Mouse (Mus musculus) embryonic facial prominence, embryonic 11.5 days (tissue): Measurements from ENCODE around the gene Gm20219. TPM values are rescaled to one million over a fixed set of nuclear protein-coding genes. Genes with fewer than 3 reads are reported as not detected.

Experiments used
- ATAC-seq: fragments of 200-750 bp; cut with Nextera tagmentation; replicated peaks from 2 replicates; pipeline ENCODE4 v1.8.0; 2017; ENCODE audit warnings: low read depth; ENCODE audit not compliant: insufficient number of reproducible peaks, low FRiP score, low TSS enrichment
- DNase-seq: peaks from one replicate; pipeline ENCODE4 v3.0.0-alpha.2; 2015; ENCODE audit warnings: low spot score
- H3K27ac ChIP-seq: fragments of 300-500 bp; sonication (generic); replicated peaks from 2 replicates; pipeline ENCODE4 v1.5.1; 2014; ENCODE audit warnings: mild to moderate bottlenecking, low read depth, low read length, control low read depth
- H3K27me3 ChIP-seq: fragments of 300-500 bp; sonication (generic); 2 replicates; pipeline ENCODE4 v1.6.1; 2014; ENCODE audit warnings: mild to moderate bottlenecking, low read length, moderate library complexity, mixed read lengths; ENCODE audit not compliant: control insufficient read depth, insufficient read depth
- H3K36me3 ChIP-seq: fragments of 300-500 bp; sonication (generic); replicated peaks from 2 replicates; pipeline ENCODE4 v1.6.1; 2014; ENCODE audit warnings: low read depth, mild to moderate bottlenecking, low read length, moderate library complexity, mixed read lengths; ENCODE audit not compliant: control insufficient read depth, insufficient read depth
- H3K4me1 ChIP-seq: fragments of 300-500 bp; sonication (generic); 2 replicates; pipeline ENCODE4 v1.6.1; 2014; ENCODE audit warnings: low read length, mixed read lengths; ENCODE audit not compliant: control insufficient read depth, insufficient read depth
- H3K4me2 ChIP-seq: fragments of 300-500 bp; sonication (generic); 2 replicates; pipeline ENCODE4 v1.6.1; 2014; ENCODE audit warnings: low read depth, mild to moderate bottlenecking, control low read depth, low read length, moderate library complexity
- H3K4me3 ChIP-seq: fragments of 300-500 bp; sonication (generic); 2 replicates; pipeline ENCODE4 v1.5.1; 2014; ENCODE audit warnings: low read depth, low read length, control low read depth
- H3K9ac ChIP-seq: fragments of 300-500 bp; sonication (generic); replicated peaks from 2 replicates; pipeline ENCODE4 v1.6.1; 2014; ENCODE audit warnings: mild to moderate bottlenecking, control low read depth, low read length
- H3K9me3 ChIP-seq: fragments of 300-500 bp; sonication (generic); replicated peaks from 2 replicates; pipeline ENCODE4 v1.6.1; 2016; ENCODE audit warnings: mild to moderate bottlenecking, low read length, inconsistent platforms, mixed read lengths; ENCODE audit not compliant: control insufficient read depth
- WGBS: fragments of 180-500 bp; shearing (Covaris S2); extraction: QIAGEN DNeasy Blood & Tissue Kit; methylation state at CpG from one replicate; pipeline ENCODE4 v1.1.7; 2014; 5-methylcytosine and 5-hydroxymethylcytosine counted together
- polyA plus RNA-seq: library from polyadenylated mRNA; unstranded; fragments of >200 nt; fragmentation: Nextera tagmentation; extraction: Ambion mirVana; gene quantifications from 2 replicates; pipeline ENCODE4 v1.2.1, GENCODE M21; 2014

Gm20219 gene
- polyA plus RNA-seq = 0.70 and 0.77 TPM in 2 replicates

DNA sequence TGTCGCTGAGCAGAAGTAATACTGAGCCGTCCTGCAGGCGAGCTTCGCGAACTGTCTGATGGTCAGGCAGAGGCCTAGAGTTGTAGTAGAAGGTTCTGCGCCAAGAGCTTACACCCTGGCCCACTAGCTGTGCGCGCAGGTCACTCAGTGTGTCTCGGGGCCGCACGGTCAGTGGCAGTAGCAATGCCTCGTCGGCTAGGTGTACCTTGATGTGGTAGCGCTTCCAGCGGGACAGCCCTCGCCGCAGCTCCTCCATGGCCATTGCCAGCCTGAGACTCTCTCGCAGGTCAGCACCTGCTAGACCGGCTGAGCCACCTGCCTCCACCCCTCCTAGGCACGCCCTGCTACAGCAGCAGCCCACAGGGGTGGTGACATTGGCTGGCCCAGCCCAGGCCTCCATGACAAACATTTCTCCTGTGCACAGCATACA is at the start of gene Gm20219:
Gm20219 (minus strand) TSS at position 266 of the 430 bp plus-strand sequence.
- Histone ChIP-seq H3K36me3 (no peaks in the 10 kb centered on the region), H3K9me3 (no peaks in the 10 kb centered on the region), H3K4me2 (no peak within 1 kb of the TSS), H3K27ac (no peak within 1 kb of the TSS), H3K4me1 (no peaks in the 10 kb centered on the region), H3K9ac (no peak within 1 kb of the TSS), H3K27me3 (no peaks in the 10 kb centered on the region), H3K4me3 (no peak within 1 kb of the TSS)
- DNase-seq = no peak
- 77% methylated on average over 20 of the region's 20 CpGs for WGBS
- no peak for ATAC-seq

DNA sequence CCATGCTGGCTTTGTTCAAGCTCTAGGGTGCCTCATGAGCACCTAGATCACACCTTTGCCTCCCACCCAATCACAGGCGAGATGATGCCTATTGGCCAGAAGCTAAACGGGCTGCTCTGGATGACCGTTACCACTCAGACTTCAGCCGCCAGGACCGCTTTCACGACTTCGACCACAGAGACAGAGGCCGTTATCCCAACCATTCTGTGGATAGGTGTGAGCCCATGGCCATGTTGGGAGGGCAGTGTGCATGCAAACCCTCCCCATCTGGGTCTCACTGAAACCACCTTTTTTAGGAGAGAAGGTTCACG is 49.8 kb upstream of the Gm20219 start:
- Histone ChIP-seq H3K9ac (no peak overlapping the region), H3K4me1 (no peaks in the 10 kb centered on the region), H3K36me3 (peaks cover 53% of the 10 kb centered on the region), H3K9me3 (no peaks in the 10 kb centered on the region), H3K27me3 (no peaks in the 10 kb centered on the region), H3K4me3 (no peak overlapping the region), H3K4me2 (no peak overlapping the region), H3K27ac (no peak overlapping the region)
- ATAC-seq = no peak
- whole genome bisulfite sequencing = 91% methylated on average over 9 of the region's 9 CpGs
- DNase-seq = no peak

DNA sequence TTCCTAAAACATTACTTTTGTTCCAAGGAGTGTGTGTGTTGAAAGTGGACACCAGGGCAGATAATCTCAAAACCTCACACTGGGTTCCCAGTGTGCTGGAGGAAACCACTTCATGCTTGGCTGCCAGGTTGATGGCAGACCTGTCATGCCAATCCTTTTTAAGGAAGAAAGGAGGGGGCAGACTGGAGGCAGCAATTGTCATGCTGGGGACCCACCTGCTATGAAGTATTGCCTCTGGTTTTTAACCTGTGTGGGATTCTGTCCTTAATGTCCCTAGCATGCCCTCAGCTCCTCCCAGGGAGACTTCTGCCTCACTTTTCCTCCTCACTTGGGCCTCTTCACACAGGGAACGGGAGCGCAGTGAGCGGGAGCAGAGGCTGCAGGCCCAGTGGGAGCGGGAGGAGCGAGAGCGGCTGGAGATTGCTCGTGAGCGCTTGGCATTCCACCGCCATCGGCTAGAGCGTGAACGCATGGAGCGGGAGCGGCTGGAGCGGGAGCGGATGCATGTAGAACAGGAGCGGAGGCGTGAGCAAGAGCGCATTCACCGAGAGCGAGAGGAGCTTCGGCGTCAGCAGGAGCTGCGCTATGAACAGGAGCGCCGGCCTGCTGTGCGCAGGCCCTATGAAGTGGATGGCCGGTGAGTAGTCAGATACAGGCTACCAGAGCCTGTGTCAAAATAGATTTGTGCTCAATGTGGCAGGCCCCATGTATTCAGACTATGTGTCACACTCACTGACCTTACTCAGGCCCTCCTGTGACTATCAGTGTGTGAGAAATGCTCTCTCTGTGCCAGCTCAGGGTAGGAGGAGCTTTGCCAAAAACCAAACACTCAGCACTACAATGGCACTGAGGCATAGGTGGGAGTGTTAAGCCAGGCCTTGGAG is 49.2 kb upstream of the Gm20219 start:
- Histone ChIP-seq H3K36me3 (peaks cover 53% of the 10 kb centered on the region), H3K27ac (no peak overlapping the region), H3K9me3 (no peaks in the 10 kb centered on the region), H3K4me1 (no peaks in the 10 kb centered on the region), H3K4me3 (no peak overlapping the region), H3K4me2 (no peak overlapping the region), H3K27me3 (no peaks in the 10 kb centered on the region), H3K9ac (no peak overlapping the region)
- WGBS = 94% methylated on average over 28 of the region's 28 CpGs
- ATAC-seq = no peak
- no peak for DNase-seq

DNA sequence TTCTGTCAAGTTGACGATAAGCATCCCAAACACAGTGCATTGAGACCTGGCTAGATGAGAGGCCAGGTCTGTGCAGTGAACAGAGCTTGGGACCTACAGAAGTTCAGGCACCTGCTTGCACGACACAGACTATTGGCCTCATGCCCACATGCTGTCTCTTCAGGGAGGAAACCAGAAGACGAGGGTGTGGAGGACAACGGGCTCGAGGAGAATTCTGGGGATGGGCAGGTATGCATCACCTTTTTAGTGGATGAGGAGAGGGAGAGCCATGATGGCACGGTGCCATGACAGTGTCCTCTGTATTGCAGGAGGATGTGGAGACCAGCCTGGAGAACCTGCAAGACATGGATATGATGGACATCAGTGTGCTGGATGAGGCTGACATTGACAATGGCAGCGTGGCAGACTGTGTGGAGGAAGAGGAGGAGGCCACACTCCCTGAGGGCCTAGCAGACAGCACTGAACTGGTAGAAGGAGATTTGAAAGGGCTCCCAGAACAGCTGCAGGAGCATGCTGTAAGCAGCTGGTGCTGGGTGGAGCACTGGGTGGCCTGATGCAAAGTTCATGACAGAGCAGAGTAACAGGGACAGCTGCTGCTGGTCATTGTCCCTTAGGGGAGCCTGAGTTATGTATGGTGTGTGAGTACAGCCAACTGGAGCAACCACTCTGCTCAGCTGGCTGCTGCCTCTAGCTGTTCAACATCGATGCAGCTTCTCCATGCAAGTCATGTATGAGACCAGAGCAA is 39.5 kb upstream of the Gm20219 start:
- WGBS = 90% methylated on average over 8 of the region's 8 CpGs

DNA sequence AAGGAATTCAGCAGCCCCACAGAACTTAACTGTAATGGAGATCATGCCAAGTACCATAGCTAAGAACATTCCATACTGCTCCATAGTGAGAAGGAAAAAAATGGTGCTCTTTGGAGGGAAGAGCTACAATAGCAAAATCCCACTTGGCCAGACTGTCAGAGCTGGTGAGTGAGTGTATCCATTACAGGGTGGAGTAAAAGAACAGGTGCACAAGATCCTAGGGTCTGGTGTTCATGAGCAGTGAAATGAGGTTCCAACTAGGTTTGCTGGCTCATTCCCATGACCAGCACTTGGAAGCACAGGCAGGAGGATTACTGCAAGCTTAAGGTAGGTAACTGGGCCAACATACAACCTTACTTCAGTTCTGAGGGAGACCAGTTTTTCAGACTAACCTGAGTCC is 38.4 kb upstream of the Gm20219 start:
- H3K9me3 ChIP-seq = no peaks in the 10 kb centered on the region
- no peak overlapping the region for H3K4me3 ChIP-seq
- H3K9ac ChIP-seq = no peak overlapping the region
- H3K36me3 ChIP-seq = peaks cover 41% of the 10 kb centered on the region
- no peak overlapping the region for H3K27ac ChIP-seq
- no peak overlapping the region for H3K4me2 ChIP-seq
- ATAC-seq (no peak), DNase-seq (no peak)
- H3K27me3 ChIP-seq = no peaks in the 10 kb centered on the region
- no peaks in the 10 kb centered on the region for H3K4me1 ChIP-seq

More for the DNA sequence above, 39.5 kb upstream of the Gm20219 start:
- no peak overlapping the region for H3K9ac ChIP-seq
- H3K4me1 ChIP-seq = no peaks in the 10 kb centered on the region
- H3K4me2 ChIP-seq = no peak overlapping the region
- H3K9me3 ChIP-seq = no peaks in the 10 kb centered on the region
- H3K4me3 ChIP-seq = no peak overlapping the region
- no peak for DNase-seq
- H3K27ac ChIP-seq = no peak overlapping the region
- no peaks in the 10 kb centered on the region for H3K27me3 ChIP-seq
- H3K36me3 ChIP-seq = peaks cover 41% of the 10 kb centered on the region
- ATAC-seq = no peak

DNA sequence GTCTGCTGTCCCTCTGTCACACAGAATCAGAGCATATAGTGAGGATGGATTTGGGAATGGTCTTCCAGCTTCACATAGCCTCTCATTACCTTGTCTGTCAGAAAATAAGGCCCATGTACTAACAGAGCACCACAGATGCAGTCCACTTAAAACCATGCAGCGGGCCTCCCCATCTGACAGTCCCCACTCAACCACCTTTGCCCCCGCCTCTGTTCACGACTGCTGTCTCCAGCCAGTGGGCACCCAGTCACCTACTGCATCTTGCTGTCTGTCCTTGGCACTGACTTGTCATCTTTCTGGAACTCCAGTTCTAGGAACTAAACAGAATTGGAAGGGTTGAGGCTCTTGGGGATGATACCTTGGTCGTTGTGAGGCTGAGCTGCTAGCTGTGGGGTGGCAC is 34.7 kb upstream of the Gm20219 start:
- 98% methylated on average over 4 of the region's 4 CpGs for WGBS
- no peaks in the 10 kb centered on the region for H3K27me3 ChIP-seq
- no peak for ATAC-seq
- no peaks in the 10 kb centered on the region for H3K9me3 ChIP-seq
- H3K4me1 ChIP-seq = peaks cover 7% of the 10 kb centered on the region; the same call in 1 of the 2 replicates
- H3K4me2 ChIP-seq = no peak overlapping the region
- no peak overlapping the region for H3K9ac ChIP-seq
- DNase-seq = no peak
- peaks cover 25% of the 10 kb centered on the region for H3K36me3 ChIP-seq
- no peak overlapping the region for H3K27ac ChIP-seq
- H3K4me3 ChIP-seq = no peak overlapping the region

DNA sequence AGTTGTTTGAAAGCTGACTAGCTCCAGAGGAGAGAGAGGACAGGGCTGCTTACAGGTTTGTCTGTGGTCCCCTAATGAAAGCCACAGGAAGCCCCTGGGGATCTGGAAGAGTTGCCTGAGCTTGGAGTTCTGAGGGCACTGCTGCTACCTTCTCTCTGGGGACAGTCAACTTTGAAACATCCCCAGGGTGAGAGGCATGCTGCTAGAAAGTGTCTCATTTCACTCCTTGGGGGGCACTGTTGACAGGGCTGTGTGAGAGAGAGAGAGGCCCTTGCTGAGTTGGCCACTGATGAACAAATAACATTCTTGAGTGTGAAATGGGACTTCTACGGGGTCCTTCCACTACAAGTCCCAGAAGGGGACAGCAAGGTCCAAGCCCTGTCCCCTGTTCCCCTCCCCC is 33.6 kb upstream of the Gm20219 start:
- DNase-seq = no peak
- Histone ChIP-seq H3K36me3 (peaks cover 22% of the 10 kb centered on the region), H3K9ac (no peak overlapping the region), H3K9me3 (no peaks in the 10 kb centered on the region), H3K27me3 (no peaks in the 10 kb centered on the region), H3K4me2 (no peak overlapping the region), H3K27ac (no peak overlapping the region), H3K4me3 (no peak overlapping the region), H3K4me1 (peaks cover 7% of the 10 kb centered on the region; the same call in 1 of the 2 replicates)
- ATAC-seq = no peak
- 63% methylated on average over 1 of the region's 1 CpGs for WGBS
